Mouse (Mus musculus) heart, postnatal 10 days (tissue): Measurements from ENCODE around the gene Qsox1. TPM values are rescaled to one million over a fixed set of nuclear protein-coding genes. Genes with fewer than 3 reads are reported as not detected.

Source experiments
- DNase-seq, 2 experiments: peaks; one replicate each; pipeline ENCODE4 v3.0.0; 2021
- intact Hi-C: fragments of 180-260 bp; cut with DNase I; formaldehyde crosslinking; loops from one replicate; pipeline ENCODE4 v1.15.1; 2025
- total RNA-seq, 2 experiments: library from RNA; stranded (reverse); gene quantifications; 2 replicates each; pipeline ENCODE4 v1.2.3; 2021

Gene Qsox1
- total RNA-seq, 2 experiments from 2014 or later, result 64.9 to 69.7 TPM

GRCm38 (mm10) chr1:155750517-155751178, 62.0 kb downstream of the Qsox1 start:
- no peak for DNase-seq
- intact Hi-C loops, result no loop called here

DNA sequence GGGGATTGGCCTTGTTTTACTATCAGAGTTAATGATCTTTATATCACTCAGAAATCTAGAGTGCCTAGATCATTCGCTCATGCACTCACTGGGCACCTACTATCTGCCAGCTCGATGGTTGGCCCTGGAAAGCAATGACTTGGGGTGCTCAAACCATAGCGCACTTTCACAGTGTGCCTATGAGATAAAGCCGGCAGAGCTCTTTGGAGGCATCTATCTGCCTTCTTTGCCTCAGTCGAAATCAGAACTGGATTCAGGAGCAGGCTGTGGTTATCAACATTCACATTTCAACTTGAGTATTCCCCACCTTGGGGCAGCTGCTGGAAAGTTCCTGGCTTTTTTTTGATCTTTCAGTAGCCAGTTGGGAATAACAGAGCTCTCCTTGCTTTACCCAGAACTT, 64.8 kb downstream of the Qsox1 start:
- no peak for DNase-seq
- intact Hi-C loops, result no loop called here

DNA sequence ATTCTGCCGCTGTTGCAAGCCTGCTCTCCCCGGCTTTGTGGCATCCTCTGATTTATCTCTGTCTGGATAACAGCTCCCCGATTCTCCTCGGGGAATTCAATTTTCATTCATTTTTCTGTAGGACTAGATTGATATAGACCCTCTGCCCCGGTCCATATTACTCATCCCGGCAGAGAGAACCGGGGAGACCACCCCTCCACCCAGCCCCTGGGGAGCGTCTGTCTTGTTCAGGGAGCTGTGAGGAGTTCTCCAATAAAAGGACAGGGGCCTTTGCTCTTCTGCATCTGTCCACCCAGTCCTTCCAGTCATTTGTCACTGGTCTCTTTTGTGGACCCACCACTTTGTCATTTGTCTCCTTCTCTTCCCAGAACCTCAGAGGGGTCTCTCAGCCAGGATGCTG, 65.7 kb downstream of the Qsox1 start:
- intact Hi-C loops, result no loop called here
- DNase-seq, result no peak

GRCm38 (mm10) chr1:155742411-155743363, 70.0 kb downstream of the Qsox1 start:
- DNase-seq, result peak in 1 of 2 experiments; percentile 40
- intact Hi-C loops, result no loop called here

DNA sequence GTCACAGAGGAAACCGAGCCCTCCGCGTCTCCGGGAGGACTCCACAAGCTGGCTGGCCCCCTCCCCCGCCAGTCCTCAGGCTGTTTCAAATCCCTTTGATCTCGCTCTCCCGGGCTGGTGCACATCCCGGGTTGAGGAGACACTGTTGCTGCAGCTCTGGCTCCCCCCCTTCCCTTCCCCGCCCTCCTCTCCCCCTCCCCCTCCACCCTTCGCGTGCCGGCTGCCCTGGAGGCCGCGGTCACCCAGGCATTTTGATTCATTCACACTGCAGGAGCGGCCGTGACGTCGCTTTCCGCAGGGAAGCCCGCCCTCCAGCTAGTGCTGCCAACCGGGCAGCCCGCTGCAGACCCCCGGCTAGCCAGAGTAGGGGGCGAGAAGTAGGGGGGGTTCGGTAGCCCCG, 70.7 kb downstream of the Qsox1 start:
- no peak for DNase-seq
- intact Hi-C loops, result no loop called here

GRCm38 (mm10) chr1:155741378-155741945, 71.2 kb downstream of the Qsox1 start:
- peak in 1 of 2 experiments; percentile 18 for DNase-seq
- intact Hi-C loops, result no loop called here

DNA sequence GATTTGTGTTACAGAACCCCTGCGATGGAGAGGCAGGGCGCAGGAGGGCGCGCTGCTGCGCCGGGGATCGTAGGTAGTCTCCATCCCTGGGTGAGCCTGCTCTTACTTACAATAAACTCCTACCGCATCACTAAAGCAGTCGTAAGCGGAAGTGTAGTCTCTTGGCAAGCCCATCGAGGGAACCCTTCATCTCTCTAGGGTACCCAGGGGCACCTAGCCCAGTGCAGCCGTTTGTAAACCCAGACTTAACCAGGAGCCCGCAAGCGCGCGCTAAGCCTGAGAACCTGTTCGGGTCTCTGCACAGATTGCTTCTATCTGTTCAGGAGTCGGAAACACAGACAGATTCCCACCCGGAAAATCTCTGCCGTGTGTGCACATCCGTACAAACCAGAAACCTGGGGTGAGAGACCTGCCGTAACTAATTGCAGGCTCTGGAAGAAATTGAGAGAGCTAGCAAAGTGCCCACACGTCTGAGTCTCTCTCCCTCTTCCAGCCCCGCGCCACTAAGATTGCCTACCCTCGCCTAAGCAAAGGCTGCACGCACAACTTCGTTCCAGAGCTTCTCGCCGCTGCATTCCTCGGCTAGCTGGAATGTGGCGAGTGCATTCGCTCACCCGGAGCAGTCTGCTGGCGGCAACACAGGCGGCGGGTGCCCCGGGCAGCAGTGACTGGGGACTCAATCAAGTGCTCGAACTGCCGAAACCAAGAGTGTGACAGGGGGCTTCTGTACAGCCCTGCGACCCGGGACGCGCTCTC, 71.9 kb downstream of the Qsox1 start:
- DNase-seq, result peak in 1 of 2 experiments; percentile 45
- intact Hi-C loops, result no loop called here

DNA sequence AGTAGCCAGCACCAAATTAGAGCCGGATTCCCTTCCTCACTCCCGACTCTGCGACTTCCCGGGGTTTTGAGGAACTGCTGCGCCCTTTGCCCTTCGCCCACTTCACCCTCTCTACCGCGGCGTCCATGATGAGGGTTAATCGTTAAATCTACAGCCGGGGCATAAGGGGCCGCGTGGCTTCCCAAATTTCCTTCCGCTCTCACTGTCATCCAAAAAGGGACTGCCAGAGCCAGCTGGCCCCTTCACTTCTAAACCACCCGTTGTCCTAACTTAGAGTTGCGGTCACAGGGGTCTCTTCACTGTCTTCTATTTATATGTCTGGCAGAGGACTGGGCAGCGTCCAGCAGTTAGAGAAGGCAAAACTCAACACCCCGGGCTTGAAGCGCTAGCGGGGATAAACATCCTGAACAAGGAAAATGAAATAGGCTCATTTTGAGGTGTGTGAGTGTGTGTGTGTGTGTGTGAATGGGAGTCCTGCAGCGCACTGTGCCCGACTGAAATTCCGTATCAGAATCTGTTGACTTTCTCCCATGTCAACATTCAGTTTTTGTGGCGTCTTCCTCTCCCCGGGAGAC, 74.8 kb downstream of the Qsox1 start:
- DNase-seq, result no peak
- intact Hi-C loops, result no loop called here

- intact Hi-C loops, result no loop called here
- peak in 1 of 2 experiments; percentile 16 for DNase-seq
Observed at GRCm38 (mm10) chr1:155737017-155737808, 75.5 kb downstream of the Qsox1 start.

DNA sequence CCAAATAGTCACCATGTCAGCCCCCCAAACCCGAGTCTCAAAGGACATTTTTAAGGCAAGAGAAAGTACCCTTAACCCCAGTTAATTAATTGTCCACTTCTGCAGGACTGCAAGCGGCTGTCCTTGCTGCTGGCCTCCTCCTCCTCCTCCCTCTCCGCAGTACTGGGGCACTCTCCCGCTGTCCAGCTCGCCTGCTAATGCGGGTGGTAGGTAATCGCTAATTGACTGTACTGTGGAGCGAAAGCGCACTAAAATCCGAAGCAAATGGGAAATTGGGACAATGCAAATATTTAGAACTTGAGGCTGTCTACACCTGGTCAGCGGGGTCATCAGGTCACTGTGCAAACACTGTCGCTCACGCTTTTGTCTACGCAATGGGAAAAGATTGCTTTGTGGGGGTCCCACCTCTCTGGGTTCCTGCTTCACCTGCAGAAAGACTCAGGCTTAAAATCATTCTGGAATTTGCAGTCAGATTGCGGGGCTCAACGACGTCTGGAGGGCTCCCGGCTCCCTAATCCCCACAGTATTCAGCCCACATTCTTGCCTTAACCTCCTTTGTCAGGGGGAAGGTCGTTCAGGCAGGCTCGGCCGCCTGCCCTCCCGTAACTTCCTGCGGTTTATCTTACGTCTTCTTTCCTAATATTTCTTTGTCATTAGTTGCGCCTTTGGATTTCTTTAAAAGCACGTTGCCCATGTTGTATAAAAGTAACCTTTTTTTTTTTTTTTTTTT, 76.4 kb downstream of the Qsox1 start:
- intact Hi-C loops, result no loop called here
- no peak for DNase-seq

DNA sequence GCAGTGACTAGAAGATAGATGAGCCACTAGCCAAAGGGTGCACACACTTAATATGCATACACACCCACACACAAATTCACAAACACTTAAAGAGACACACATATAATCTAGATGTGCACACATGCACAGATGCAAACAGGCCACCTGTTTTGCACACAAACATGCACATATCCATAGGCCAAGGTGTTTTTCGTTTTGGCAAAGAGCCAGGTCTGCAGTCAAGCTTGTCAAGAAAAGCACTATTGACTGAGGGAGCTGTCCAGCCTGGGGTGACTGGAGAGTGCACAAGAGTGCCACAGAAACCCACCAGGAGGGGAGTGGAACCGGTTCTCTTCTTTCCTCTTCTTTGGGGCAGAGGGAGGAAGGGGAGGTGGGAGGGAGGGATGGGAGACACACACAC, 81.5 kb downstream of the Qsox1 start:
- intact Hi-C loops, result no loop called here
- DNase-seq, result no peak

GRCm38 (mm10) chr1:155729113-155729795, 83.4 kb downstream of the Qsox1 start:
- no peak for DNase-seq
- intact Hi-C loops, result no loop called here

- no peak for DNase-seq
- intact Hi-C loops, result no loop called here
Observed at GRCm38 (mm10) chr1:155727830-155728229, 84.9 kb downstream of the Qsox1 start.

Other genes with a start within 250 kb of the Qsox1 start
- not detected for gene Lhx4, start 61.2 kb downstream of the Qsox1 start, total RNA-seq
- gene Cep350, start 160.4 kb upstream of the Qsox1 start, total RNA-seq, result 10 to 100 TPM; 37.3 to 41.0 TPM
- 10 to 100 TPM; 58.8 to 62.2 TPM for gene Tor1aip2, start 222.5 kb upstream of the Qsox1 start, total RNA-seq
- 10 to 100 TPM; 65.2 to 74.2 TPM for gene Tor1aip1, start 223.6 kb upstream of the Qsox1 start, total RNA-seq